Mouse (Mus musculus) ES-E14 (cell line): ENCODE data around the gene Dph6.

Experiments used
- CHD2 ChIP-seq: IDR thresholded peaks from 2 replicates; pipeline ENCODE4 v1.6.1; 2014; ENCODE audit warnings: mild to moderate bottlenecking, low read depth, low read length, inconsistent platforms
- MAFK ChIP-seq: IDR thresholded peaks from 2 replicates; pipeline ENCODE4 v1.6.1; 2014; ENCODE audit warnings: mild to moderate bottlenecking, low read depth, low read length, inconsistent platforms; ENCODE audit not compliant: insufficient read depth
- ZNF384 ChIP-seq: IDR thresholded peaks from 2 replicates; pipeline ENCODE4 v1.6.1; 2012; ENCODE audit warnings: low read depth, low read length, inconsistent platforms

DNA sequence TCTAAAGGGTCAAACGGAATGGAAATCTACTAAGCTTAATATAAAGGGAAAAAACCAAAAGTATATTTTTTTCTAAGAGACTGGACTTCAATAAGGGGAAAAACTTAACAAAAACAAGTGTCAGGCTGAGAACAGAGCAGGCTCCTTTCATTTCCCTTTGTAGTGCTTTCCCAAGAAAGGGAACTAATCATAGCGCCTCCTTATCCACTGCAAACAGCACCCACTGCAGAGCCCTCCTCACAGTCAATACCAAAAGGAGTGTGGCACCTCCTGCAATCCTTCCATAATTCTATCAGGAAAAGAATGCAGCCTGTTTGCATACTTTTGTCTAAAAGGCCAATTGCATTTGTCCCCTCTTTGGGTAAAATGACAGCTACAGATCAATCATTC, 32.2 kb downstream of the Dph6 start:
- TF ChIP-seq MAFK (no peak), ZNF384 (no peak), CHD2 (no peak)
